Mouse (Mus musculus): Measurements from ENCODE around the gene Dip2c. TPM values are rescaled to one million over a fixed set of nuclear protein-coding genes. Genes with fewer than 3 reads are reported as not detected.

Dip2c gene
- polyA plus RNA-seq (2012; rRNA removed): 9.3 and 11.6 TPM in 2 replicates

DNA sequence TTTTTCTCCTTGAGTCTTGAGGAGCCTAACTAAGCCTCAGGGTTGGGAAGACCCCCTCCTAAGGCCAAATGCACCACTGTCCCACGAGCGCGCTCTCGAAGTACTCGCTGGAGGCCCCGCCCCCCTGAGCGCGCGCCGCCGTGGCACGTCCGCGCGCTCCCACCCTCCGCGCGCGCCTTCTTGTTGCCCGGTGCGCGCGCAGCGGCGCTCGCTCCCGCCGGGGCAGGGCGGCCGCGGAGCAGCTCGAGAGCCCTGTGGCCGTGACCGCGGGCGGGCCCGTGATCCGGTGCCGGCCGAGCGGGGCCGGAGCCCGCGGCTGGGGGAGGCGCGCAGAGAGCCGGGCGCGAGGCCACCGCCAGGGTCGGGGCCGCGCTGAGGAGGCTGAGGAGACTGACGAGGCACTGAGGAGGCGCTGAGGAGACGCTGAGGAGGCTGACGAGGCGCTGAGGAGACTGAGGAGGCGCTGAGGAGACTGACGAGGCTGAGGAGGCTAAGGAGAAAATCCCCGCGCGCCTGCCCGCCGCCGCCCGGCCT lies at the start of gene Dip2c:
Dip2c (plus strand) TSS at position 207 of the 534 bp plus-strand sequence.
- no peak for DNase-seq (ENCODE audit: low read depth)

GRCm38 (mm10) chr13:9227078-9227477 lies 49.2 kb upstream of the Dip2c start:
- DNase-seq (ENCODE audit: low read depth): no peak

GRCm38 (mm10) chr13:9237495-9237894 lies 38.8 kb upstream of the Dip2c start:
- no peak for DNase-seq (ENCODE audit: low read depth)

DNA sequence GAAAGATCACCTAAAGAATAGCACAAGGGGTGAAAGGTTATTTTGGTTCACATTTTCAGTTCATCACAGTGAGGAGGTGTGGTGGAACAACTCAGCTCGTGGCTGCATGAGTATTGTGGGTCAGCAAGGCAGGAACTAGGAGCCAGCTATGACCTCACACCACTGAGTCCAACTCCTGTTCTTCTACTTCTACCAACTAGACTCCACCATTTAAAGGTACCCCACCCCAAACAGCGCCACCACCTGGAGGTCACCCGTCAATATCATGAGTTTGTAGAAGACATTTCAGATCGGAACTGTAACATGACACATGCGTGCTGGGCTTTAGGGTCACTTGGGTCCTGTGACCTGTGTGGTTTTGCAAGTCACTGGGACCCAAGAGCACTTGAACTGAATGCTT lies 37.2 kb upstream of the Dip2c start:
- DNase-seq (ENCODE audit: low read depth): no peak

- DNase-seq (ENCODE audit: low read depth): no peak
Observed at GRCm38 (mm10) chr13:9239631-9240236, 36.6 kb upstream of the Dip2c start.

DNA sequence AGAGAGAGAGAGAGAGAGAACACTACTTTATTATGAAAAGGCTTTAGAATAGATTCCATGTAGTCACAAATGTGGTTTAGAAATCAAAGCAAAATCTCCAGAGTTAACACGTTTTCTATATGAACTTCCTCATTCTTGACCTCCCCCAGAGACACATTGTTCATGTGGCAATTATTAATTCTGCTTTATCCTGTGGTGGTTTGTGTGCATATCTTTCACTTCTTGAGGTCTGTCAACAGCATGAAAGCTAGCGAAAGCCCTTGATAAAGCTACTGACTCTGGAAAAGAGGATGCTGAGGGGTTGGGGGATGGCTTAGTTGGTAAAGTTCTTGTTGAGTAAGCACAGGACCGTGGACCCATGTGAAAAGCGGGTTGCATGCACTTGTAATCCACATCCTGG lies 14.6 kb upstream of the Dip2c start:
- DNase-seq (ENCODE audit: low read depth): no peak

GRCm38 (mm10) chr13:9265516-9265915 lies 10.8 kb upstream of the Dip2c start:
- DNase-seq (ENCODE audit: low read depth): no peak

DNA sequence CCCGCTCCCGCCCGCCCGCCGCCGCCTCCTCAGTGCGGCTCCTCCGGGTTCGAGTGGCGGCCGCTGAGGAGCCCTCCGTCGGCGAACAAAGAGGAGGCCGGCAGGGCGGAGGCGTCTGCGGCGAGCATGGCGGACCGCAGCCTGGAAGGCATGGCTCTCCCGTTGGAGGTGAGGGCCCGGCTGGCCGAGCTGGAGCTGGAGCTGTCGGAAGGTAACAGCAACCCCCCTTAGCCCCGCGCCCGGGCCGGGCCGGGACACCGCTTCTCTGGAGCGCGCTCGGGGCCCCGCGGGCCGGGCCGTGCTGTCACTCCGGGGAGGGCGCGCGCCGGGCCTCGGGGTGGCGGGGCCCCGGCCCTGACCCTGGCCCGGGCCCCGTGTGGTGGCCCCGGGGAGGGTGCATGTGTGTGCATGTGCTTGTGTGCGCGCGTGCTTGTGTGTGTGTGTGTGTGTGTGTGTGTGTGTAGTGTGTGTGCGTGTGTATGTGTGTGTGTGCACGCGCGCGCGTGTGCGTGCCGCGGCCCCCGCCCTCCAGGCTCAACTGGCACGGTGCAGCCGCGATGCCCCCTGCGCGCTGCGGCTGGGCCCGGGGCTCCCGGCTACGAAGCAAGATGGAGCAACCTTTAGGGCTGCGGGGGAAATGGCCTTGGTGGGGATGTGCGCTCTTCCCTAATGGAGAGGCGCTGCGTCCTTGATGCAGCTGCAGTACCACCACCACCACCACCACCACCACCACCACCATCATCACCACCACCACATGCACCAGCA lies 710 bp downstream of the Dip2c start:
- DNase-seq (ENCODE audit: low read depth): no peak

GRCm38 (mm10) chr13:9277621-9277960 lies 1.3 kb downstream of the Dip2c start:
- no peak for DNase-seq (ENCODE audit: low read depth)

DNA sequence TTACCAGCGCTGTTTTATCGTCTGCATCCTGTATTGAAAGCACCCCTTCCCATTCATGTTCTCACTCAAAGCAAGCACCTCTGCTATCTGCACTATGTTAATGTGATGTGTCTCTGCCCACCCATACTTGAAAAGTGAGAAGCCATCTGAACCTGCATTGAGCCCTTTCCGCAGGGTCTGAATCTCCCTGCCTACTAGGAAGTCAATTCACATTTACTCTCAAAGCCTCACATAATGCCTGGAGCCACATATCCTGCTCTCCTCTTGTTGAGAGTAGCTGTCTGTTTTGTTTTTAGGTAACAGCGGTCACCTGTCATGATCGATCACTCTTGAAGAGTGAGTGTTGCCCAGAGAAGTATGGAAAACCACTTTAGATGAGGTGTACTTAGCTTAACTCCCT lies 2.3 kb downstream of the Dip2c start:
- no peak for DNase-seq (ENCODE audit: low read depth)

DNA sequence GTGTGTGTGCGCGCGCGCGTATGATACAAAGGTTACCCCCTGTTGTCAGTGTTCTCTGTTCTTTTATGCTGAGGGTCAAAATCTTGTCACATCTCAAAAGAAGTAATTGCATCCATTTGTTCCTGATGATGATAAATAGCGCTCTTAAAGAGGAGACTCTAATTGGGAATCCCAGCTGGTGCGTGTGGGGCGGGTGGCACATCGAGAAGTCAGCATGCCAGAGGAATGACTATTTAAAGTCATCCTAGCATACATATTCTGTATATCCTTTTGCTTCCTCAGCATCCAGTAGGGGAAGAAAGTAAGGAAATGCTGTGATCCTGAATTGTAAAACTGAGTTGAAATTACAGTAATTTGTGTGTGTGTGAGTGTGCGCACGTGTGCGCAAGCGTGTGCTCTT lies 6.7 kb downstream of the Dip2c start:
- DNase-seq (ENCODE audit: low read depth): no peak

DNA sequence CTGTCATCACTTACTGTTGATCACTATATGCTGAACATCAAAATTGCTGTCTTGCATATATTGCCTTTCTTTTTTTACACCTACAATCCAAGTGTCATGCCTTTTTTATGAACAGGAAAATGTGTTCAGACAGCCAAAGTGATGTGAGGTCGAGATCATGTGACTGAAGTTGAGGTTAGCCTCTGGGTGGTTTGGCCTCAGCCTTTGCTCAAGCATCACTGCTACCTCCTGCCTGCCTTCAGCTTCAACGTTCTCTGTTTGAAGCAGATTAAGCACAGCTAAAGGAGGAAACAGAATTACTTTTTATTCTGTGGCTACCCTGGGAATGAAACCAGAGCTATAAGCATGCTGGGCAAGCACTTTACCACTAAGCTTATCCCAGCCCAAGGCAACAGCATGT lies 13.6 kb downstream of the Dip2c start:
- no peak for DNase-seq (ENCODE audit: low read depth)

DNA sequence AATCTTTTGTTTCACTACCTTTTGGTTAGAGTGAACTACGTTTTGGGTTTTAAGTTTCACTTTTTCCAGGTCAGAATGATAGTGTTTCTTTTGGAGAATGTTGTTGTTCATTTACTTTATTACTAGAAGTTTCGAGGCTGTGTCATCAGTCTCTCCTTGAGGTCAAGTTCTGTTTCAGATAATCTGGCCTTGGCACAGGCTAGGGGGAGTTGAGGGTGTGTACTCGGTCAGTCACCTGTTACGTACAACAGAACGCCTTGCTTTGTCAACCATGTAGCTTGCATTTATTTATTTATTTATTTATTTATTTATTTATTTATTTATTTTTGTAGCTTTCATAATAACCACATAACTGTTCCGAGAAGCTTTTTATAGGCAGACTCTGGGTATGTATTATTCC lies 20.0 kb downstream of the Dip2c start:
- no peak for DNase-seq (ENCODE audit: low read depth)

DNA sequence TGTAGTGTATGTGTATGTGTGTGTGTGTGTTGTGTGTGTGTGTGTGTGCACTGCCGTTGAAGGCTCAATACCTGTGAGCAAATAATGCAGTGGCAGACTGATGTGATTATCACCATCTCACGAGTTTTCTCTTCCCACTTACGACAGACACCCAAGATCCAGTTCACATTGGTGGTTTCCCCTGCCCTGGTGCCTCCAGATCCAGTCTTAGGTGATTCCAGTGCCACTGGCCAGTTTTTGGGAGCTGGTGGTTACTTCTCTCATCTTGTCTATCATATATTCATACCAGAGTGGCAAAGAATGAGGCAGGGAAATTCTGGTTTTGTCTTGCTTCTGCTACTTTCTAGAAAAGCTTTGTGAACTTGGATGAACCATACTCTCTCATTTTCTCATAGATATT lies 20.9 kb downstream of the Dip2c start:
- DNase-seq (ENCODE audit: low read depth): no peak

GRCm38 (mm10) chr13:9297689-9298088 lies 21.4 kb downstream of the Dip2c start:
- DNase-seq (ENCODE audit: low read depth): no peak

DNA sequence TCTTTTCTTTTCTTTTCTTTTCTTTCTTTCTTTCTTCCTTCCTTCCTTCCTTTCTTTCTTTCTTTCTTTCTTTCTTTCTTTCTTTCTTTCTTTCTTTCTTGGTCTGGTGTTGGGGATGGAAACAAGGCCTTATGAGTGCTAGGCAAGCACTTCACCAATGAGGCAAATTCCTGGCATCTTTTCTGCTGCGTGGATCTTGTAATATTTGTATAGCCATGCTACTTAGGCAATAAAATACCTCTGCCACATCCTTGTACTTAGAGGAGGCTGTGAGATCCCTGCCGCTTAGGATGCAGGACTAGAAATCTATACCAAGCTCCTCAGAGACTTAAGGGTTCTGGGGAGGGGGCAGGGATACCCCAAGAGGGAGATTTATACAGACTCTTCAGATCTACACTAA lies 23.3 kb downstream of the Dip2c start:
- DNase-seq (ENCODE audit: low read depth): no peak

- DNase-seq (ENCODE audit: low read depth): no peak
Observed at GRCm38 (mm10) chr13:9308863-9309262, 32.5 kb downstream of the Dip2c start.

DNA sequence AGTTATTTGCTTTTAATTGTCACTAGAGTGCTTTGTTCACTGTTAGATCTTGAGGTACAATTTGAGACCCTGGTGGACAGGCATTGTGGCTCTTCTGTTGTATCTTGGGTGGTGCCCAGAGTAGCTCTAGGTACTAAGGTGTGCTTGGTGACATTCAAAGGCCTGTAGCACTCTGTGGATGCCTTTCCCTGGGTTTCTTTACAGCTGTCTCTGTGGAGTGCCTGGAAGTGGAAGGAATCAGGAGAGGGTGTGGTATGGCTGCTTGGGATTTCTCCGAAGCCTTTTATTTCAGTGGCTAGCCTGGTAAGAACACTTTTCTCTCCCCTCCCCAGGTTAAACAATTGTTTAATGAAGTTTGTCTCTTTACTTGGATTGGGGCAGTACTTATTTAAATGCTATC lies 34.5 kb downstream of the Dip2c start:
- DNase-seq (ENCODE audit: low read depth): no peak

DNA sequence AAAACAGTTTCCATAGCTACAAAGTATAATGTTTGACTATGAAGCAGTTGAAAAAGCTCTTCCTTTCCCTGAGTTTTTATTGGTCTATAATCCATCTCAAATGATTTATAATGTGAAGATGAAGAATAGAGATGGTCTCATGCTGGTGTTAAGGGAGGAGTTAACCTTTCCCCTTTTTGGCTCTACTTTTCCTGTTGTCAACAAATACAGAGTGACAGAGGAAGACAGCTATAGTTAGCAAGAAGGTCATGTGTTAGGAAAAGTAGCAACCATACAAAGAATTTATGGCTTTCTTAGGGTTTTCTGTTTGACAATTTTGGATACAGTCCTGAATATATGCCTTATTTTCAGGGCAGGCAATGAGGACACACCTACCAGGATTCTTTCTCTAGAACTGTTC lies 36.6 kb downstream of the Dip2c start:
- no peak for DNase-seq (ENCODE audit: low read depth)

- DNase-seq (ENCODE audit: low read depth): no peak
Observed at GRCm38 (mm10) chr13:9314099-9314712, 37.9 kb downstream of the Dip2c start.

DNA sequence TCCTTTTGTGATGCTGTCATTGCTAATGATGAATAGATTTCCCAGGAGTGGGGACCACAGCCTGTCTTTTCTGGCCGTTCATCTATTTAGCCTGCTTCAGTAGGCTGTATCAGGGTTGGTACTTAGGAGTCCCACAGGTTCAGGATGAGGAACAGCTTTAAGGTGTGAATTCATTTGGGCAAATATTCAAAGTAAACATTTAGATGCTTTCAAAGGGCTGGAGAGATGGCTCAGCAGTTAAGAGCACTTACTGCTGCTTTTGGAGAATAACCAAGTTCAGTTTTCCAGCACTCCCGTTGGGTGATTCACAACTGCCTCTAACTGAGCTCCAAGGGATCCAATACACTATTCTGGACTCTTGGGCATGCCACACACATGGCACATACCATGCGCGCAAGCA lies 38.4 kb downstream of the Dip2c start:
- DNase-seq (ENCODE audit: low read depth): no peak

DNA sequence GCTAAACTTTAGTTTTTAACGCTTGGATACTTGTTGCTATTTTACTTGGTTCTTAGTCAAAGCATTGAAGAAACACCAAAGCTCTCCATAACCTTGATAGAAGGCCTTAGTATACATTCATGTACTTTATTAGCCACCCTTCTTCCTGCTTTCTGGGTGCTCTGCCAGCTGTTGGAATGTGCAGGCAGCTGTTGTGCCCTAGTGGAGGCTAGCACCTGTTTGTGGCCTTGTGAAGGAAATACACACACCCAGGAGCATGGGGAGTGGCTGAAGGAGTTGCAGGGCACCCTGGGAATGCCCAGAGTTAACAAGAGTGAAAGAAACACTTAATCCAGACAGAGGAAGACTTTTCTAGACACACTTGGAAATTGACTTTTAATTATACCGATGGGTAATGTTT lies 43.4 kb downstream of the Dip2c start:
- DNase-seq (ENCODE audit: low read depth): no peak

DNA sequence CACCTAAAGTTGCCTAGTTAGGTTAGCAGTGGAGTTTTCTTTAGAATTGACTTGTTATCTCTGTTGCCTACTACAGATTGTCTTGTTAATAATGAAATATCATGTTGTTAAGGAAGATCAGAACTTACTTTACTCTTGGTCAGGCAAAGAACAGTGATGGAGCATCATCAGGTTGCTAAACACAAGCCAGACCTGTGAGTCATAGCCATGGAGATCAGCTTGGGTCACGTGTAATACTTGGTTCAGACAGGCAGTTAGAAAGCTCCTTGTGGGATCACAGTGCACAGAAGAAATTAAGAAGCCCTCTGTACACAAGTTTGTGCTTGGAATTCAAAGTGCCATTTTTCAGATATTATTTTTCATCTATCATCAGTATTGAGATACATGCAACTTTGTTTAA lies 48.9 kb downstream of the Dip2c start:
- no peak for DNase-seq (ENCODE audit: low read depth)

All from gonadal fat pad, adult 2 months (tissue).